10 mouse cellular contexts compared by ENCODE assay signal in genomic region chr2:79369061-79369524, GRCm38 (mm10).
DNase-seq lines count a peak whose midpoint lies in the region; ATAC-seq lines count a peak whose summit lies in the region.
"Had no signal": no experiment of that assay in that cellular context is flagged by ENCODE, and none has a peak within 500 bp of the region (broad histone marks: within the 10 kb centered on the region; RNA-seq: fewer than 3 reads in every experiment).

No protein-coding gene starts in this region.

- no peaks in the 10 kb centered on the region for H3K36me3 ChIP-seq in heart, embryonic 12.5 days
- H3K36me3 ChIP-seq in neural tube, embryonic 11.5 days (ENCODE audit: control insufficient read depth, insufficient read depth, low read length): no peaks in the 10 kb centered on the region
- H3K36me3 ChIP-seq in neural tube, embryonic 15.5 days: no peaks in the 10 kb centered on the region
- H3K36me3 ChIP-seq in embryonic facial prominence, embryonic 14.5 days (ENCODE audit: control insufficient read depth, insufficient read depth, low read length): no peaks in the 10 kb centered on the region
- H3K36me3 ChIP-seq in stomach, embryonic 15.5 days: no peaks in the 10 kb centered on the region
- H3K36me3 ChIP-seq: forebrain, embryonic 15.5 days; heart, embryonic 13.5 days had no signal

- H3K27ac ChIP-seq in heart, embryonic 12.5 days (ENCODE audit: poor library complexity, severe bottlenecking): no peak overlapping the region
- H3K27ac ChIP-seq in neural tube, embryonic 11.5 days (ENCODE audit: low read depth, low read length): no peak overlapping the region
- no peak overlapping the region for H3K27ac ChIP-seq in neural tube, embryonic 15.5 days (replicated peaks)
- no peak overlapping the region for H3K27ac ChIP-seq in embryonic facial prominence, embryonic 14.5 days (replicated peaks; ENCODE audit: low read depth, low read length)
- no peak overlapping the region for H3K27ac ChIP-seq in stomach, embryonic 15.5 days
- H3K27ac ChIP-seq: forebrain, embryonic 15.5 days; heart, embryonic 13.5 days had no signal

- no peak for ATAC-seq in heart, embryonic 12.5 days (ENCODE audit: insufficient number of reproducible peaks, low FRiP score)
- ATAC-seq in neural tube, embryonic 11.5 days (ENCODE audit: insufficient read depth, low FRiP score, low TSS enrichment): no peak
- no peak for ATAC-seq in neural tube, embryonic 15.5 days (ENCODE audit: low FRiP score)
- no peak for ATAC-seq in embryonic facial prominence, embryonic 14.5 days (ENCODE audit: low read depth)
- ATAC-seq in stomach, embryonic 15.5 days (ENCODE audit: insufficient read depth, low FRiP score, low read depth): peak; percentile 58; the same call in 1 of the 2 replicates
- ATAC-seq: forebrain, embryonic 15.5 days had no signal

- peak; percentile 29 to 32 for DNase-seq in heart, adult 18-20 months
- DNase-seq in neural tube, embryonic 11.5 days (ENCODE audit: low spot score): peak; percentile 24
- DNase-seq in embryonic facial prominence, embryonic 14.5 days (ENCODE audit: low spot score): peak; percentile 9
- no peak for DNase-seq in B cell, adult 2 months
- DNase-seq in cerebellum, postnatal 14 days: no peak

- no peak overlapping the region for H3K9ac ChIP-seq in heart, embryonic 12.5 days
- no peak overlapping the region for H3K9ac ChIP-seq in neural tube, embryonic 11.5 days (ENCODE audit: low read length)
- no peak overlapping the region for H3K9ac ChIP-seq in neural tube, embryonic 15.5 days (replicated peaks)
- no peak overlapping the region for H3K9ac ChIP-seq in embryonic facial prominence, embryonic 14.5 days (ENCODE audit: low read depth, low read length)
- H3K9ac ChIP-seq in stomach, embryonic 15.5 days: no peak overlapping the region
- H3K9ac ChIP-seq: forebrain, embryonic 15.5 days; heart, embryonic 13.5 days had no signal

- H3K4me2 ChIP-seq in heart, embryonic 12.5 days: no peak overlapping the region
- no peak overlapping the region for H3K4me2 ChIP-seq in neural tube, embryonic 11.5 days (ENCODE audit: low read depth)
- no peak overlapping the region for H3K4me2 ChIP-seq in neural tube, embryonic 15.5 days
- no peak overlapping the region for H3K4me2 ChIP-seq in embryonic facial prominence, embryonic 14.5 days (ENCODE audit: low read depth, low read length)
- H3K4me2 ChIP-seq in stomach, embryonic 15.5 days: no peak overlapping the region
- H3K4me2 ChIP-seq: forebrain, embryonic 15.5 days; heart, embryonic 13.5 days had no signal

- no peaks in the 10 kb centered on the region for H3K9me3 ChIP-seq in heart, embryonic 12.5 days (replicated peaks)
- no peaks in the 10 kb centered on the region for H3K9me3 ChIP-seq in neural tube, embryonic 11.5 days (ENCODE audit: control insufficient read depth, low read length)
- H3K9me3 ChIP-seq in neural tube, embryonic 15.5 days (replicated peaks): no peaks in the 10 kb centered on the region
- no peaks in the 10 kb centered on the region for H3K9me3 ChIP-seq in embryonic facial prominence, embryonic 14.5 days (ENCODE audit: control insufficient read depth, low read length)
- no peaks in the 10 kb centered on the region for H3K9me3 ChIP-seq in stomach, embryonic 15.5 days
- H3K9me3 ChIP-seq: forebrain, embryonic 15.5 days; heart, embryonic 13.5 days had no signal

- peaks cover 8% of the 10 kb centered on the region; the same call in 1 of the 2 replicates for H3K4me1 ChIP-seq in heart, embryonic 12.5 days (replicated peaks)
- H3K4me1 ChIP-seq in neural tube, embryonic 11.5 days (ENCODE audit: control insufficient read depth, insufficient read depth, low read length): no peaks in the 10 kb centered on the region
- H3K4me1 ChIP-seq in neural tube, embryonic 15.5 days: no peaks in the 10 kb centered on the region
- H3K4me1 ChIP-seq in embryonic facial prominence, embryonic 14.5 days (ENCODE audit: control insufficient read depth, insufficient read depth, low read length): no peaks in the 10 kb centered on the region
- H3K4me1 ChIP-seq in stomach, embryonic 15.5 days: no peaks in the 10 kb centered on the region
- H3K4me1 ChIP-seq: forebrain, embryonic 15.5 days had no signal

- no peaks in the 10 kb centered on the region for H3K27me3 ChIP-seq in heart, embryonic 12.5 days (replicated peaks)
- no peaks in the 10 kb centered on the region for H3K27me3 ChIP-seq in neural tube, embryonic 11.5 days (ENCODE audit: control insufficient read depth, insufficient read depth, low read length)
- no peaks in the 10 kb centered on the region for H3K27me3 ChIP-seq in neural tube, embryonic 15.5 days (replicated peaks)
- H3K27me3 ChIP-seq in embryonic facial prominence, embryonic 14.5 days (replicated peaks; ENCODE audit: control insufficient read depth, insufficient read depth, low read length): no peaks in the 10 kb centered on the region
- H3K27me3 ChIP-seq in stomach, embryonic 15.5 days (replicated peaks): no peaks in the 10 kb centered on the region
- H3K27me3 ChIP-seq: forebrain, embryonic 15.5 days; heart, embryonic 13.5 days had no signal

- no peak overlapping the region for H3K4me3 ChIP-seq in heart, embryonic 12.5 days
- H3K4me3 ChIP-seq in neural tube, embryonic 11.5 days (ENCODE audit: low read depth, low read length): no peak overlapping the region
- no peak overlapping the region for H3K4me3 ChIP-seq in neural tube, embryonic 15.5 days (replicated peaks)
- H3K4me3 ChIP-seq in embryonic facial prominence, embryonic 14.5 days (ENCODE audit: low read depth, low read length): no peak overlapping the region
- no peak overlapping the region for H3K4me3 ChIP-seq in stomach, embryonic 15.5 days (replicated peaks)
- H3K4me3 ChIP-seq: forebrain, embryonic 15.5 days; heart, embryonic 13.5 days had no signal

- 85% methylated on average over 7 of the region's 7 CpGs for WGBS in heart, embryonic 12.5 days
- WGBS in neural tube, embryonic 11.5 days: 55% methylated on average over 7 of the region's 7 CpGs
- 66% methylated on average over 7 of the region's 7 CpGs for WGBS in neural tube, embryonic 15.5 days
- 51% methylated on average over 7 of the region's 7 CpGs for WGBS in embryonic facial prominence, embryonic 14.5 days
- 77% methylated on average over 7 of the region's 7 CpGs for whole genome bisulfite sequencing in stomach, embryonic 15.5 days

Comparison
In these comparisons a context has a peak if more than half of its experiments do, and no peak if none do; other contexts are left out.
1. DNase-seq: peak in heart, adult 18-20 months (2 of 2), neural tube, embryonic 11.5 days (single experiment) and embryonic facial prominence, embryonic 14.5 days (single experiment); none in B cell, adult 2 months (0 of 2) and cerebellum, postnatal 14 days (0 of 2).